Mouse (Mus musculus) heart, postnatal 0 days (tissue): ENCODE data around the gene 1700001C19Rik. TPM values are rescaled to one million over a fixed set of nuclear protein-coding genes. Genes with fewer than 3 reads are reported as not detected.

ENCODE experiments used
- ATAC-seq: fragments of 200-750 bp; cut with Nextera tagmentation; 2 replicates; pipeline ENCODE4 v1.8.0; 2017; ENCODE audit warnings: low read depth, moderate number of reproducible peaks, moderate library complexity; ENCODE audit not compliant: insufficient read depth
- DNase-seq: peaks from one replicate; pipeline ENCODE4 v3.0.0-alpha.2; 2016; ENCODE audit warnings: low spot score
- H3K27ac ChIP-seq: fragments of 300-500 bp; sonication (generic); 2 replicates; pipeline ENCODE4 v1.5.1; 2014; ENCODE audit warnings: low read depth, mild to moderate bottlenecking
- H3K27me3 ChIP-seq: fragments of 300-500 bp; sonication (generic); 2 replicates; pipeline ENCODE4 v1.6.1; 2014; ENCODE audit warnings: low read length, mixed read lengths; ENCODE audit not compliant: control insufficient read depth, insufficient read depth
- H3K36me3 ChIP-seq: fragments of 300-500 bp; sonication (generic); replicated peaks from 2 replicates; pipeline ENCODE4 v1.6.1; 2014; ENCODE audit warnings: low read length, mixed read lengths; ENCODE audit not compliant: control insufficient read depth, insufficient read depth
- H3K4me1 ChIP-seq: fragments of 300-500 bp; sonication (generic); 2 replicates; pipeline ENCODE4 v1.6.1; 2014; ENCODE audit warnings: antibody characterized with exemption; ENCODE audit not compliant: control insufficient read depth, insufficient read depth
- H3K4me2 ChIP-seq: fragments of 300-500 bp; sonication (generic); 2 replicates; pipeline ENCODE4 v1.6.1; 2014; ENCODE audit warnings: low read depth, mild to moderate bottlenecking, low read length, moderate library complexity
- H3K4me3 ChIP-seq: fragments of 300-500 bp; sonication (generic); 2 replicates; pipeline ENCODE4 v1.5.1; 2014; ENCODE audit warnings: low read depth, low read length
- H3K9ac ChIP-seq: fragments of 300-500 bp; sonication (generic); replicated peaks from 2 replicates; pipeline ENCODE4 v1.6.1; 2014; ENCODE audit warnings: low read depth, low read length, mixed read lengths
- H3K9me3 ChIP-seq: fragments of 300-500 bp; sonication (generic); replicated peaks from 2 replicates; pipeline ENCODE4 v1.6.1; 2016; ENCODE audit warnings: low read length; ENCODE audit not compliant: control insufficient read depth
- CTCF ChIP-seq: IDR thresholded peaks from 2 replicates; pipeline ENCODE4 v1.5.1; 2016; ENCODE audit warnings: antibody characterized with exemption, control low read depth, low read depth
- EP300 ChIP-seq: IDR thresholded peaks from 2 replicates; pipeline ENCODE4 v1.6.1; 2016; ENCODE audit warnings: antibody characterized with exemption, low read depth
- WGBS: fragments of 180-500 bp; shearing (Covaris S2); extraction: QIAGEN DNeasy Blood & Tissue Kit; methylation state at CpG from one replicate; pipeline ENCODE4 v1.1.7; 2014; 5-methylcytosine and 5-hydroxymethylcytosine counted together
- polyA plus RNA-seq: library from polyadenylated mRNA; unstranded; fragments of >200 nt; fragmentation: Nextera tagmentation; extraction: Ambion mirVana; gene quantifications from 2 replicates; pipeline ENCODE4 v1.2.1, GENCODE M21; 2015
- total RNA-seq: library from RNA; depleted of rRNA; stranded (reverse); fragments of >200 nt; gene quantifications from 2 replicates; pipeline ENCODE4 v1.2.3, GENCODE M21; 2014; ENCODE audit warnings: low replicate concordance

Gene 1700001C19Rik
- total and polyA plus RNA-seq, 2 experiments from 2014 or later: 1.4 to 3.4 TPM

- H3K9me3 ChIP-seq: no peaks in the 10 kb centered on the region
- WGBS: 33% methylated on average over 8 of the region's 8 CpGs
- peaks cover 68% of the 10 kb centered on the region for H3K4me1 ChIP-seq
- H3K36me3 ChIP-seq: no peaks in the 10 kb centered on the region
- TF ChIP-seq CTCF (no peak), EP300 (no peak)
- H3K27ac ChIP-seq: peak overlapping the region; percentile 90
- no peak overlapping the region for H3K4me2 ChIP-seq
- no peaks in the 10 kb centered on the region for H3K27me3 ChIP-seq
- no peak for DNase-seq
- no peak overlapping the region for H3K4me3 ChIP-seq
- H3K9ac ChIP-seq: no peak overlapping the region
- no peak for ATAC-seq
Observed at GRCm38 (mm10) chr17:47448523-47449372, 11.6 kb upstream of the 1700001C19Rik start.

GRCm38 (mm10) chr17:47446561-47446960 is 9.4 kb upstream of the 1700001C19Rik start:
- 65% methylated on average over 11 of the region's 11 CpGs for WGBS
- Histone ChIP-seq H3K9me3 (no peaks in the 10 kb centered on the region), H3K4me2 (no peak overlapping the region), H3K36me3 (no peaks in the 10 kb centered on the region), H3K4me3 (no peak overlapping the region), H3K9ac (no peak overlapping the region), H3K4me1 (peaks cover 61% of the 10 kb centered on the region), H3K27me3 (no peaks in the 10 kb centered on the region), H3K27ac (peak overlapping the region; percentile 56)
- TF ChIP-seq CTCF: no peak
- no peak for TF ChIP-seq EP300
- no peak for ATAC-seq
- no peak for DNase-seq

GRCm38 (mm10) chr17:47446025-47446424 is 8.8 kb upstream of the 1700001C19Rik start:
- H3K4me2 ChIP-seq: no peak overlapping the region
- H3K9me3 ChIP-seq: no peaks in the 10 kb centered on the region
- 31% methylated on average over 9 of the region's 9 CpGs for WGBS
- no peaks in the 10 kb centered on the region for H3K36me3 ChIP-seq
- no peak for TF ChIP-seq CTCF
- no peak for TF ChIP-seq EP300
- H3K9ac ChIP-seq: no peak overlapping the region
- DNase-seq: peak; percentile 72
- H3K4me3 ChIP-seq: no peak overlapping the region
- H3K27me3 ChIP-seq: no peaks in the 10 kb centered on the region
- ATAC-seq: peak; percentile 44
- H3K27ac ChIP-seq: peak overlapping the region; percentile 56
- H3K4me1 ChIP-seq: peaks cover 59% of the 10 kb centered on the region

- H3K27ac ChIP-seq: peak overlapping the region; percentile 56; the same call in 1 of the 2 replicates
- no peaks in the 10 kb centered on the region for H3K36me3 ChIP-seq
- no peaks in the 10 kb centered on the region for H3K27me3 ChIP-seq
- ATAC-seq (no peak), DNase-seq (no peak)
- peaks cover 59% of the 10 kb centered on the region for H3K4me1 ChIP-seq
- no peak overlapping the region for H3K9ac ChIP-seq
- H3K9me3 ChIP-seq: no peaks in the 10 kb centered on the region
- no peak for TF ChIP-seq EP300
- no peak for TF ChIP-seq CTCF
- 63% methylated on average over 11 of the region's 11 CpGs for WGBS
- H3K4me2 ChIP-seq: no peak overlapping the region
- H3K4me3 ChIP-seq: no peak overlapping the region
Observed at GRCm38 (mm10) chr17:47445518-47445917, 8.3 kb upstream of the 1700001C19Rik start.

GRCm38 (mm10) chr17:47444113-47444512 is 6.9 kb upstream of the 1700001C19Rik start:
- ATAC-seq: no peak
- TF ChIP-seq CTCF (no peak), EP300 (no peak)
- peak overlapping the region; percentile 64 for H3K27ac ChIP-seq
- DNase-seq: no peak
- peak overlapping the region; percentile 38 for H3K9ac ChIP-seq
- H3K9me3 ChIP-seq: no peaks in the 10 kb centered on the region
- H3K4me3 ChIP-seq: no peak overlapping the region
- no peaks in the 10 kb centered on the region for H3K27me3 ChIP-seq
- no peaks in the 10 kb centered on the region for H3K36me3 ChIP-seq
- WGBS: 49% methylated on average over 6 of the region's 6 CpGs
- H3K4me1 ChIP-seq: peaks cover 51% of the 10 kb centered on the region
- H3K4me2 ChIP-seq: no peak overlapping the region
